Mouse (Mus musculus): Measurements from ENCODE around the gene Lyrm7.

- TF ChIP-seq CTCF (IDR thresholded peaks at IDR 0.05; ENCODE audit: low read depth, low read length) (no peak), EP300 (IDR thresholded peaks at IDR 0.05; ENCODE audit: insufficient read depth, low read depth, low read length) (no peak)
Observed at GRCm38 (mm10) chr11:54885406-54885805, 24.7 kb upstream of the Lyrm7 start.
